Mouse (Mus musculus): ENCODE measurements around the gene Por. TPM values are rescaled to one million over a fixed set of nuclear protein-coding genes. Genes with fewer than 3 reads are reported as not detected.

The Por gene
- polyA plus RNA-seq, 1 experiment from 2014 or later = 45.0 TPM

GRCm38 (mm10) chr5:135701601-135702000 lies 31.8 kb downstream of the Por start:
- peak overlapping the region; percentile 84 for H3K27ac ChIP-seq
- WGBS = 95% methylated on average over 4 of the region's 4 CpGs
- ATAC-seq (replicated peaks; ENCODE audit: insufficient number of reproducible peaks, insufficient read depth, low FRiP score, low read depth) = no peak
- no peak overlapping the region for H3K9ac ChIP-seq
- H3K27me3 ChIP-seq = no peaks in the 10 kb centered on the region
- H3K4me2 ChIP-seq = no peak overlapping the region
- no peak overlapping the region for H3K4me3 ChIP-seq
- H3K9me3 ChIP-seq (replicated peaks) = no peaks in the 10 kb centered on the region
- no peaks in the 10 kb centered on the region; the same call in 1 of the 2 replicates for H3K36me3 ChIP-seq
- peaks cover 30% of the 10 kb centered on the region for H3K4me1 ChIP-seq (replicated peaks)

GRCm38 (mm10) chr5:135702190-135702589 lies 32.4 kb downstream of the Por start:
- peak overlapping the region; percentile 84 for H3K27ac ChIP-seq

DNA sequence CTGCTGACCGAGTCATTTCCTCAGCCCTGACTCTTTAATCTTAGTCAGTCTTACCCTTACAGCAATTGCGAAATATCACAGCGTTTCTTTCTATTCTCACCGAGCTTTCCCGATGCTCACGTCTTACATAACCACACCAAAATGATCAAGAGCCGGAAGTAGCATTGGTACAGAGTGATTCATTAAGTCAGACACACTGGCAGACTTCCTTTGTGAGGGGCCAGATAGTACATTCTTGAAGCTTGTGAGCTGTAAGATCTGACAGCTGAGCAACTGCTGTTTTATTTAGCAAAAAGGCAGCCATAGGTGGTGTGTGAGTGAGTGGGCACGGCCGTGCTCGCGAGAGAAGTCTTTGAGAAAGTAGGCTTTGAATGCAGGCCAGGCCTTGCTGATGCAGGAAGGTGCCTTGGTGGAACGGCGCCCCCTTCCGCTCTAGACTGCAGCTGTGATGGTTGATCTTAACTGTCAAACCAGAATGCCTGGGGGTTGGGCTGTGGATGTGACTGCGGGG lies 32.9 kb downstream of the Por start:
- Histone ChIP-seq H3K36me3 (peaks cover 7% of the 10 kb centered on the region; the same call in 1 of the 2 replicates), H3K27ac (peak overlapping the region; percentile 84), H3K9me3 (replicated peaks) (no peaks in the 10 kb centered on the region), H3K4me3 (no peak overlapping the region), H3K4me2 (no peak overlapping the region), H3K4me1 (replicated peaks) (peaks cover 26% of the 10 kb centered on the region), H3K9ac (no peak overlapping the region), H3K27me3 (no peaks in the 10 kb centered on the region)
- 48% methylated on average over 15 of the region's 15 CpGs for WGBS
- ATAC-seq (replicated peaks; ENCODE audit: insufficient number of reproducible peaks, insufficient read depth, low FRiP score, low read depth) = 0 out of 2 replicates have a peak, but pooled peaks have one; percentile 16

More at GRCm38 (mm10) chr5:135702190-135702589, 32.4 kb downstream of the Por start:
- no peak overlapping the region for H3K9ac ChIP-seq
- 43% methylated on average over 6 of the region's 6 CpGs for WGBS
- H3K4me2 ChIP-seq = no peak overlapping the region
- H3K27me3 ChIP-seq = no peaks in the 10 kb centered on the region
- peaks cover 30% of the 10 kb centered on the region for H3K4me1 ChIP-seq (replicated peaks)
- ATAC-seq (replicated peaks; ENCODE audit: insufficient number of reproducible peaks, insufficient read depth, low FRiP score, low read depth) = peak; percentile 53; the same call in 1 of the 2 replicates
- peaks cover 5% of the 10 kb centered on the region; the same call in 1 of the 2 replicates for H3K36me3 ChIP-seq
- no peak overlapping the region for H3K4me3 ChIP-seq
- no peaks in the 10 kb centered on the region for H3K9me3 ChIP-seq (replicated peaks)

DNA sequence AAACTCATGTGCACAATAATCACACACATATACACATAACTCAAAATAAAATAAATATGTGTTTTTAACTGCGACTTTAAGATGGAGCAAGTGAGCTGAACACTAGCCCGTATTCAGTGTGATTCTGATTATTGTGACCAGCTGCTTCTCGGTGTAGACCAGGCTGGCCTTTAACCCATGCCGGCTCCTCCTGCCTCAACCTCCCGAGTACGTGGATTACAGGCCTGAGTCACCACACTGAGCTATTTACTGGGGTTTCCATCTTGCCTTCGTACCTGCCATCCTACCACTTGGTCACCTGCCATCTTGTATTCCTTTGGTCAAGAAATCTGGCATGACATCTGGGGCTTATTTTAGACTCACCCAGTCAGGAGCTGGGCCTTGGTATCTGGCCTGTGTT lies 33.6 kb downstream of the Por start:
- Histone ChIP-seq H3K27me3 (no peaks in the 10 kb centered on the region), H3K4me2 (no peak overlapping the region), H3K4me3 (no peak overlapping the region), H3K9ac (no peak overlapping the region), H3K4me1 (replicated peaks) (peaks cover 25% of the 10 kb centered on the region), H3K27ac (0 out of 2 replicates have a peak overlapping the region, but pooled peaks have one; percentile 84), H3K36me3 (peaks cover 7% of the 10 kb centered on the region; the same call in 1 of the 2 replicates), H3K9me3 (replicated peaks) (no peaks in the 10 kb centered on the region)
- no peak for ATAC-seq (replicated peaks; ENCODE audit: insufficient number of reproducible peaks, insufficient read depth, low FRiP score, low read depth)
- WGBS = 93% methylated on average over 7 of the region's 7 CpGs

GRCm38 (mm10) chr5:135705383-135705782 lies 35.5 kb downstream of the Por start:
- H3K36me3 ChIP-seq = peaks cover 7% of the 10 kb centered on the region; the same call in 1 of the 2 replicates

GRCm38 (mm10) chr5:135707039-135707438 lies 37.2 kb downstream of the Por start:
- WGBS = 94% methylated on average over 13 of the region's 13 CpGs

More at GRCm38 (mm10) chr5:135705383-135705782, 35.5 kb downstream of the Por start:
- Histone ChIP-seq H3K27ac (no peak overlapping the region), H3K9me3 (replicated peaks) (no peaks in the 10 kb centered on the region), H3K4me1 (replicated peaks) (peaks cover 25% of the 10 kb centered on the region), H3K4me2 (no peak overlapping the region), H3K27me3 (no peaks in the 10 kb centered on the region), H3K9ac (no peak overlapping the region), H3K4me3 (no peak overlapping the region)
- WGBS = 90% methylated on average over 4 of the region's 4 CpGs
- ATAC-seq (replicated peaks; ENCODE audit: insufficient number of reproducible peaks, insufficient read depth, low FRiP score, low read depth) = no peak

DNA sequence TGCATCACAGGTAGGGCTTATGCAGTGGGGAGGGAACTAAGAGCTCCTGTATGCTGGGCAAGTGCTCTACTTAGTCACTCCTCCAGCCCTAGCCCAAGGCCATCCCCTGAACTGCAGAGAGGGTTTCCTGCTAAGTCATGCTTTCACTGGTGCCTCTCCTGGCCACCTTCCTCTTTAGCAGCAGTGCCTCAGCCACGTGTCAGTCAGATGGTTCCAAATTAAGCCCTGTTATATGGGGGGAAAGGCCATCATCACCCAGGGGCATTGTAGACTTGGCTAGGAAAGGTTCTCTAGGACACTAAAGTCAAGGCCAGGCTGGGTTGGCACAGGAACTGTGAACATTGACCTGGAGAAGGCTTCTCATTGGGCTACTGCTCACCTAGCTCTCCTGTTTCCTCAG lies 38.0 kb downstream of the Por start:
- H3K4me3 ChIP-seq = no peak overlapping the region
- no peak overlapping the region for H3K9ac ChIP-seq
- no peak overlapping the region for H3K27ac ChIP-seq
- 23% methylated on average over 1 of the region's 1 CpGs for WGBS
- peaks cover 7% of the 10 kb centered on the region; the same call in 1 of the 2 replicates for H3K36me3 ChIP-seq
- H3K4me1 ChIP-seq (replicated peaks) = peaks cover 15% of the 10 kb centered on the region
- no peaks in the 10 kb centered on the region for H3K27me3 ChIP-seq
- H3K9me3 ChIP-seq (replicated peaks) = no peaks in the 10 kb centered on the region
- no peak overlapping the region for H3K4me2 ChIP-seq
- ATAC-seq (replicated peaks; ENCODE audit: insufficient number of reproducible peaks, insufficient read depth, low FRiP score, low read depth) = no peak

More at GRCm38 (mm10) chr5:135707039-135707438, 37.2 kb downstream of the Por start:
- Histone ChIP-seq H3K27ac (no peak overlapping the region), H3K4me1 (replicated peaks) (peaks cover 15% of the 10 kb centered on the region), H3K9me3 (replicated peaks) (no peaks in the 10 kb centered on the region), H3K9ac (no peak overlapping the region), H3K4me3 (no peak overlapping the region), H3K27me3 (no peaks in the 10 kb centered on the region), H3K4me2 (no peak overlapping the region), H3K36me3 (peaks cover 7% of the 10 kb centered on the region; the same call in 1 of the 2 replicates)
- ATAC-seq (replicated peaks; ENCODE audit: insufficient number of reproducible peaks, insufficient read depth, low FRiP score, low read depth) = no peak

DNA sequence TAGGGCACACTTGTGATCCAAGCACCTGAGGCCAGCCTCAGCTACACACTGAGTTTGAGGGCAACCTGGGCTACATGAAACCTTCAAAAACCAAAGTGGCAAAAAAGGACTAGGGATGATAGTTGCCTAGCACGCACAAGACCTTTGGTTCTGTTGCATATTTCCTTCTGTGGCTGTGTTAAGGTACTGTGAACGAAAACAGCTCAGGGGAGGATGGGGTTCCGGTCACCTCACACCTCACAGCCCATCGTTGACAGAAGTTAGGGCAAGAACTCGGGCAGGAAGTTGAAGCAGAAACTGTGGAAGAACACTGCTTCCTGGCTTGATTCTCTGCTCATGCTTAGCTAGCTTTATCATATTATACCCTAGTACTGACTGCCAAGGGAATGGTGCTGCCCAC lies 39.9 kb downstream of the Por start:
- WGBS = 95% methylated on average over 5 of the region's 5 CpGs
- H3K4me3 ChIP-seq = no peak overlapping the region

GRCm38 (mm10) chr5:135710599-135711214 lies 40.9 kb downstream of the Por start:
- H3K27ac ChIP-seq = no peak overlapping the region
- H3K4me3 ChIP-seq = no peak overlapping the region
- no peaks in the 10 kb centered on the region for H3K27me3 ChIP-seq
- 71% methylated on average over 7 of the region's 7 CpGs for WGBS
- peaks cover 7% of the 10 kb centered on the region; the same call in 1 of the 2 replicates for H3K36me3 ChIP-seq
- H3K9me3 ChIP-seq (replicated peaks) = no peaks in the 10 kb centered on the region
- no peak for ATAC-seq (replicated peaks; ENCODE audit: insufficient number of reproducible peaks, insufficient read depth, low FRiP score, low read depth)
- no peak overlapping the region for H3K4me2 ChIP-seq
- no peak overlapping the region for H3K9ac ChIP-seq
- peaks cover 25% of the 10 kb centered on the region for H3K4me1 ChIP-seq (replicated peaks)

More for the DNA sequence above, 39.9 kb downstream of the Por start:
- no peak overlapping the region for H3K9ac ChIP-seq
- peaks cover 25% of the 10 kb centered on the region for H3K4me1 ChIP-seq (replicated peaks)
- no peak overlapping the region for H3K27ac ChIP-seq
- H3K4me2 ChIP-seq = no peak overlapping the region
- ATAC-seq (replicated peaks; ENCODE audit: insufficient number of reproducible peaks, insufficient read depth, low FRiP score, low read depth) = no peak
- H3K27me3 ChIP-seq = no peaks in the 10 kb centered on the region
- no peaks in the 10 kb centered on the region for H3K9me3 ChIP-seq (replicated peaks)
- peaks cover 7% of the 10 kb centered on the region; the same call in 1 of the 2 replicates for H3K36me3 ChIP-seq

DNA sequence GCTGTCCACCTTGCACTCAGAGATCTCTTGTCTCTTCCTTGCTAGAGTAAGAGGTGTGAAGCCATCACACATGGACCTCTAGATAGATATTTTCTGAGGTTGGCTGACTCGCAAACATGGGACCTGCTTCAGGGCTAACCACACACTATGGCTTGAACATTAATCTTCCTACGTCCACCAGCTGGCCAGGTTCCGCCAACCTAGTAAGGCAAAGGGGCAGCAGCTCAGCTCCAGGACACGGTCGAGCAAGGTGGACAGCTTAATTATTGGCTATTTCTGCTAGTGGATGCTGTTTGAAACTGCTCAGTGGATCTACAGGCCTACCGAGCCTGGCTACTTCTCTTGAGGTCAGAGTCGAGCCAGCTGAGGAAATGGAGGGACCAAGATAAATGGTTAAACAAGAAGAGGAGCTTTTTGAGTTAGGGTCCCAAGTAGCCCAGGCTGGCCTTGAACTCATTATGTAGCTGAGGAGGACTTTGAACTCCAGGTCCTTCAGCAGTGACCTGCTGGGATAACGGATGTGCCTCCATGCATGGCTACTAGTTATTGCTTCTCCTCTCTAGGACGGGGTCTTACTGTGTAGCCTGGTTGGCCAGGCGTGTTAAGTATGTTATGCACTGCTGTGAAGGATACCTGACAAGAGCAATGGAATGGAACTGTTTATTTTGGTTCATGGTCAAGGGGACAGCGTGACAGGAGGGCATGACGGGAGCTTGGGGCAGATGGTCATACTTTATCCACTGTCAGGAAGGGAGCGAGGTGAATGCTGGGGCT lies 41.9 kb downstream of the Por start:
- Histone ChIP-seq H3K36me3 (peaks cover 14% of the 10 kb centered on the region; the same call in 1 of the 2 replicates), H3K27ac (no peak overlapping the region)
- 85% methylated on average over 13 of the region's 13 CpGs for WGBS

GRCm38 (mm10) chr5:135712803-135713202 lies 43.0 kb downstream of the Por start:
- H3K4me1 ChIP-seq (replicated peaks) = peaks cover 25% of the 10 kb centered on the region
- peak overlapping the region; percentile 56; the same call in 1 of the 2 replicates for H3K27ac ChIP-seq
- no peak overlapping the region for H3K4me3 ChIP-seq
- H3K27me3 ChIP-seq = no peaks in the 10 kb centered on the region
- 45% methylated on average over 4 of the region's 4 CpGs for WGBS
- no peaks in the 10 kb centered on the region for H3K9me3 ChIP-seq (replicated peaks)
- no peak overlapping the region for H3K9ac ChIP-seq
- H3K4me2 ChIP-seq = no peak overlapping the region
- peaks cover 18% of the 10 kb centered on the region; the same call in 1 of the 2 replicates for H3K36me3 ChIP-seq
- ATAC-seq (replicated peaks; ENCODE audit: insufficient number of reproducible peaks, insufficient read depth, low FRiP score, low read depth) = no peak

More for the DNA sequence above, 41.9 kb downstream of the Por start:
- peaks cover 25% of the 10 kb centered on the region for H3K4me1 ChIP-seq (replicated peaks)
- no peak for ATAC-seq (replicated peaks; ENCODE audit: insufficient number of reproducible peaks, insufficient read depth, low FRiP score, low read depth)
- H3K4me3 ChIP-seq = no peak overlapping the region
- no peak overlapping the region for H3K4me2 ChIP-seq
- H3K9me3 ChIP-seq (replicated peaks) = no peaks in the 10 kb centered on the region
- no peak overlapping the region for H3K9ac ChIP-seq
- no peaks in the 10 kb centered on the region for H3K27me3 ChIP-seq
